Mouse (Mus musculus): ENCODE measurements around the gene Sv2c. TPM values are rescaled to one million over a fixed set of nuclear protein-coding genes. Genes with fewer than 3 reads are reported as not detected.
"Not testable (repeated sequence)": the region's sequence is repeated elsewhere in the genome, so short reads cannot be mapped to it uniquely, and the experiment has no call there.

Gene Sv2c
- total RNA-seq, 2 experiments from 2014 or later = 0.76 to 0.80 TPM

- DNase-seq (ENCODE audit: low spot score in 2 of 2) = no peak
These were observed 158.3 kb downstream of the Sv2c start for GRCm38 (mm10) chr13:95974106-95974505.

- peak; percentile 59 to 71 for DNase-seq (ENCODE audit: low spot score in 2 of 2)
These were observed 158.9 kb downstream of the Sv2c start for GRCm38 (mm10) chr13:95973368-95973958.

- not testable (repeated sequence) for DNase-seq (ENCODE audit: low spot score in 2 of 2)
These were observed 164.3 kb downstream of the Sv2c start for GRCm38 (mm10) chr13:95968031-95968430.

GRCm38 (mm10) chr13:95966791-95967190 is 165.6 kb downstream of the Sv2c start:
- DNase-seq (ENCODE audit: low spot score in 2 of 2) = no peak

- no peak for DNase-seq (ENCODE audit: low spot score in 2 of 2)
These were observed 166.8 kb downstream of the Sv2c start for GRCm38 (mm10) chr13:95965596-95965995.

- DNase-seq (ENCODE audit: low spot score in 2 of 2) = no peak
These were observed 167.2 kb downstream of the Sv2c start for GRCm38 (mm10) chr13:95965162-95965561.

- DNase-seq (ENCODE audit: low spot score in 2 of 2) = no peak
These were observed 168.2 kb downstream of the Sv2c start for GRCm38 (mm10) chr13:95964226-95964625.

- no peak for DNase-seq (ENCODE audit: low spot score in 2 of 2)
These were observed 168.7 kb downstream of the Sv2c start for GRCm38 (mm10) chr13:95963671-95964070.

- no peak for DNase-seq (ENCODE audit: low spot score in 2 of 2)
These were observed 170.5 kb downstream of the Sv2c start for GRCm38 (mm10) chr13:95961905-95962304.

GRCm38 (mm10) chr13:95961191-95961791 is 171.1 kb downstream of the Sv2c start:
- peak in 1 of 2 experiments; percentile 34 for DNase-seq (ENCODE audit: low spot score in 2 of 2)

GRCm38 (mm10) chr13:95960477-95961185 is 171.7 kb downstream of the Sv2c start:
- no peak for DNase-seq (ENCODE audit: low spot score in 2 of 2)

- no peak for DNase-seq (ENCODE audit: low spot score in 2 of 2)
These were observed 172.5 kb downstream of the Sv2c start for GRCm38 (mm10) chr13:95959651-95960476.

GRCm38 (mm10) chr13:95957134-95957533 is 175.2 kb downstream of the Sv2c start:
- DNase-seq (ENCODE audit: low spot score in 2 of 2) = no peak

GRCm38 (mm10) chr13:95956327-95956781 is 176.0 kb downstream of the Sv2c start:
- no peak for DNase-seq (ENCODE audit: low spot score in 2 of 2)

- DNase-seq (ENCODE audit: low spot score in 2 of 2) = no peak
These were observed 177.2 kb downstream of the Sv2c start for GRCm38 (mm10) chr13:95955204-95955603.

- DNase-seq (ENCODE audit: low spot score in 2 of 2) = no peak
These were observed 178.7 kb downstream of the Sv2c start for GRCm38 (mm10) chr13:95953636-95954035.

GRCm38 (mm10) chr13:95952263-95952662 is 180.1 kb downstream of the Sv2c start:
- DNase-seq (ENCODE audit: low spot score in 2 of 2) = no peak

GRCm38 (mm10) chr13:95951098-95951894 is 181.1 kb downstream of the Sv2c start:
- DNase-seq (ENCODE audit: low spot score in 2 of 2) = no peak

- DNase-seq (ENCODE audit: low spot score in 2 of 2) = no peak
These were observed 181.8 kb downstream of the Sv2c start for GRCm38 (mm10) chr13:95950434-95951091.

GRCm38 (mm10) chr13:95949356-95949755 is 183.0 kb downstream of the Sv2c start:
- DNase-seq (ENCODE audit: low spot score in 2 of 2) = no peak

All from gastrocnemius, postnatal 4 days (tissue).